Mouse (Mus musculus) small intestine, adult 10 weeks (tissue): ENCODE measurements around the gene C1s1. TPM values are rescaled to one million over a fixed set of nuclear protein-coding genes. Genes with fewer than 3 reads are reported as not detected.

Source experiments
- polyA plus RNA-seq: library from polyadenylated mRNA; stranded (reverse); fragments of 350-450 nt; fragmentation: Illumina TruSeq; extraction: RNeasy Lipid Tissue Mini Kit (QIAGEN cat#74804); gene quantifications from one replicate; pipeline ENCODE4 v1.2.3, GENCODE M21; 2014; ENCODE audit warnings: low replicate concordance

Gene C1s1
- 34.9 TPM for polyA plus RNA-seq

GRCm38 (mm10) chr6:124542284-124542683, at the start of gene C1s1:
C1s1 (minus strand) TSS chr6:124542359.

GRCm38 (mm10) chr6:124570026-124570425, 27.9 kb upstream of the C1s1 start, which contains the start of gene C1rb:
C1rb (plus strand) TSS chr6:124570294.

GRCm38 (mm10) chr6:124512355-124512836, 29.8 kb downstream of the C1s1 start, which contains the start of gene C1ra:
C1ra (plus strand) TSS chr6:124512405.

GRCm38 (mm10) chr6:124492842-124493561, 49.2 kb downstream of the C1s1 start, which contains the start of gene C1rl:
C1rl (plus strand) TSS chr6:124493113.

Other genes starting within 250 kb of the C1s1 start
- 1.9 TPM for gene Cd163, start 237.7 kb downstream of the C1s1 start, polyA plus RNA-seq
- gene Pex5, start 127.3 kb downstream of the C1s1 start, polyA plus RNA-seq = 10.2 TPM
- gene Clstn3, start 77.6 kb downstream of the C1s1 start, polyA plus RNA-seq = not detected
- 0.33 TPM for gene C1rl, start 49.2 kb downstream of the C1s1 start, polyA plus RNA-seq
- gene C1ra, start 30.0 kb downstream of the C1s1 start, polyA plus RNA-seq = 4.6 TPM
- gene C1rb, start 27.9 kb upstream of the C1s1 start, polyA plus RNA-seq = not detected
- gene C1s2, start 93.7 kb upstream of the C1s1 start, polyA plus RNA-seq = 0.30 TPM
- 128 TPM for gene Lpcat3, start 120.7 kb upstream of the C1s1 start, polyA plus RNA-seq
- 8.9 TPM for gene Emg1, start 169.8 kb upstream of the C1s1 start, polyA plus RNA-seq
- 27.4 TPM for gene Phb2, start 170.0 kb upstream of the C1s1 start, polyA plus RNA-seq
- gene Ptpn6, start 196.4 kb upstream of the C1s1 start, polyA plus RNA-seq = 0.89 TPM
- gene Grcc10, start 199.0 kb upstream of the C1s1 start, polyA plus RNA-seq = 1.6 TPM
- gene Gm45234, start 213.7 kb upstream of the C1s1 start, polyA plus RNA-seq = not detected
- 0.41 TPM for gene Atn1, start 214.2 kb upstream of the C1s1 start, polyA plus RNA-seq
- gene Eno2, start 227.3 kb upstream of the C1s1 start, polyA plus RNA-seq = 0.41 TPM
- gene Lrrc23, start 237.4 kb upstream of the C1s1 start, polyA plus RNA-seq = not detected